ENCODE assay signal across 8 mouse cellular contexts in the genomic region with DNA sequence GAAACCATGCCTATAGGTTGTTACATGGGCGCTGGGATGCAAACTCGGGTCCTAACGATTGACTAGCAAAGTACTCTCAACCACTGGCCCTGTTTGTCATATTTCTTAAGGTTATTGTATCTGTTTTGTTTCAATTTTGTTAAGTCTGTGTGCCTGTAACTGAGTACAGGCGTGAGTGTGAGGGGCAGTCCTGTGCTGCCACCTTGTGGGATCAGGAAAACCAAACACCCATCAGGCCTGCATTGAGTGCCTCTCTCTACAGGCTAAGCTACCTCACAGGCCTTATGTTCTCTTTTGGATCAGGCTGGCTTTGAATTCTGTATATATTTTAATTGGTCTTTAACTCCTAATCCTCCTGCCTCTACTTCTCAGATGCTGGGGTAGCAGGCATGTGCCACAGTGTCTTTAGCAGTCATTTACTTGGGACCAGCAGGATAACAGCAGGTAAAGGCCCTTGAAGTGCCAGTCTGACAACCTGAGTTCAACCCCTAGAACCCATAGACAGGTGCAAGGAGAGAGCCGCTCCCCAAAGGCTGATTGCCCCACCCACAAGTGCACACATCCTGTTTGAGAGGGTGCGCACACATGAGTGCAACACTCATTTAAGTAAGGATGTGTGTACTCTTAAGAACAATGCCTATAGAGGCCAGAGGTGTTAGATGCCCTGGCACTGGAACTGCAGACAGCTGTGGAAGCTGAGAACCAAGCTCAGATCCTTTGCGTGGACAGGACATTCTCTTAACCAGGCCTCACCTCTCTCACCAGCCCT. TPM values are rescaled to one million over a fixed set of nuclear protein-coding genes. Genes with fewer than 3 reads are reported as not detected.
DNase-seq lines count a peak whose midpoint lies in the region; ATAC-seq and TF ChIP-seq lines count a peak whose summit lies in the region.

No protein-coding gene starts in this region.

- H3K9me3 ChIP-seq in midbrain, postnatal 0 days (ENCODE audit: low read length), result no peaks in the 10 kb centered on the region
- no peaks in the 10 kb centered on the region for H3K9me3 ChIP-seq in midbrain, embryonic 16.5 days (replicated peaks; ENCODE audit: control insufficient read depth, low read length, poor library complexity, severe bottlenecking)
- H3K9me3 ChIP-seq in forebrain, embryonic 12.5 days, result no peaks in the 10 kb centered on the region

- 88% methylated on average over 7 of the region's 7 CpGs for WGBS in midbrain, postnatal 0 days
- WGBS in midbrain, embryonic 16.5 days, result 86% methylated on average over 7 of the region's 7 CpGs
- WGBS in forebrain, embryonic 12.5 days, result 83% methylated on average over 7 of the region's 7 CpGs

- H3K4me1 ChIP-seq in midbrain, postnatal 0 days (ENCODE audit: insufficient read depth, low read length), result no peaks in the 10 kb centered on the region
- no peaks in the 10 kb centered on the region for H3K4me1 ChIP-seq in midbrain, embryonic 16.5 days (ENCODE audit: control insufficient read depth, insufficient read depth, low read length)
- H3K4me1 ChIP-seq in forebrain, embryonic 12.5 days, result no peaks in the 10 kb centered on the region

- H3K4me2 ChIP-seq in midbrain, postnatal 0 days (ENCODE audit: low read depth, low read length, poor library complexity, severe bottlenecking), result no peak overlapping the region
- no peak overlapping the region for H3K4me2 ChIP-seq in midbrain, embryonic 16.5 days (ENCODE audit: low read length)
- no peak overlapping the region for H3K4me2 ChIP-seq in forebrain, embryonic 12.5 days

- no peak for ATAC-seq in midbrain, postnatal 0 days (ENCODE audit: low FRiP score)
- ATAC-seq in midbrain, embryonic 16.5 days, result no peak
- no peak for ATAC-seq in forebrain, embryonic 12.5 days (ENCODE audit: low FRiP score)

- H3K9ac ChIP-seq in midbrain, postnatal 0 days (replicated peaks; ENCODE audit: low read length, poor library complexity, severe bottlenecking), result no peak overlapping the region
- no peak overlapping the region for H3K9ac ChIP-seq in midbrain, embryonic 16.5 days (ENCODE audit: low read depth, low read length)
- H3K9ac ChIP-seq in forebrain, embryonic 12.5 days, result no peak overlapping the region

- no peak overlapping the region for H3K4me3 ChIP-seq in midbrain, postnatal 0 days (ENCODE audit: low read depth, low read length)
- no peak overlapping the region for H3K4me3 ChIP-seq in midbrain, embryonic 16.5 days (ENCODE audit: low read depth, low read length)
- no peak overlapping the region for H3K4me3 ChIP-seq in forebrain, embryonic 12.5 days (replicated peaks)

- no peak overlapping the region for H3K27ac ChIP-seq in midbrain, postnatal 0 days (ENCODE audit: low read depth, low read length)
- H3K27ac ChIP-seq in midbrain, embryonic 16.5 days (ENCODE audit: low read length), result no peak overlapping the region
- no peak overlapping the region for H3K27ac ChIP-seq in forebrain, embryonic 12.5 days

- peak; percentile 8 for DNase-seq in cerebellum, adult 9-10 months
- no peak for DNase-seq in cerebellum, adult 11-12 months
- DNase-seq in midbrain, postnatal 0 days (ENCODE audit: low spot score), result no peak
- DNase-seq in c-Kit-negative CD71-positive TER-119-positive erythroid progenitor cells, embryonic 14.5 days (ENCODE audit: low read depth, low spot score), result peak; percentile 6
- DNase-seq in kidney, postnatal 36 days, result peak; percentile 26 to 61
- DNase-seq in naive thymus-derived CD4-positive, alpha-beta T cell, adult 2 months (ENCODE audit: low read depth), result peak; percentile 66

- no peaks in the 10 kb centered on the region for H3K27me3 ChIP-seq in midbrain, postnatal 0 days (ENCODE audit: insufficient read depth, low read length)
- H3K27me3 ChIP-seq in midbrain, embryonic 16.5 days (ENCODE audit: control insufficient read depth, insufficient read depth, low read depth, low read length), result no peaks in the 10 kb centered on the region
- H3K27me3 ChIP-seq in forebrain, embryonic 12.5 days, result no peaks in the 10 kb centered on the region

- TF ChIP-seq CTCF in midbrain, postnatal 0 days (IDR thresholded peaks at IDR 0.05), result peak; percentile 55

- peaks cover 31% of the 10 kb centered on the region for H3K36me3 ChIP-seq in midbrain, postnatal 0 days (ENCODE audit: insufficient read depth, low read length)
- H3K36me3 ChIP-seq in midbrain, embryonic 16.5 days (ENCODE audit: control insufficient read depth, insufficient read depth, low read length), result peaks cover 23% of the 10 kb centered on the region
- H3K36me3 ChIP-seq in forebrain, embryonic 12.5 days (replicated peaks), result peaks cover 62% of the 10 kb centered on the region

RNA-seq across cellular contexts. Expression of gene Eya3, which starts 38.2 kb away (rescaled TPM):
- total RNA-seq in midbrain, postnatal 0 days (2014; rRNA removed), result 15.7 and 25.8 TPM in 2 replicates
- 4.5 and 5.1 TPM in 2 replicates for polyA plus RNA-seq in midbrain, postnatal 0 days (2015; fragmentation: Nextera tagmentation; extraction: Ambion mirVana)
- polyA plus RNA-seq in midbrain, embryonic 16.5 days (2015; fragmentation: Nextera tagmentation; extraction: Ambion mirVana), result 11.2 and 15.0 TPM in 2 replicates
- polyA plus RNA-seq in forebrain, embryonic 12.5 days (2016; fragmentation: Nextera tagmentation; extraction: Ambion mirVana), result 25.5 and 28.4 TPM in 2 replicates

RNA-seq across cellular contexts. Expression of gene Xkr8, which starts 55.4 kb away (rescaled TPM):
- total RNA-seq in midbrain, postnatal 0 days (2014; rRNA removed), result 6.2 and 7.1 TPM in 2 replicates
- 6.4 and 6.9 TPM in 2 replicates for polyA plus RNA-seq in midbrain, postnatal 0 days (2015; fragmentation: Nextera tagmentation; extraction: Ambion mirVana)
- polyA plus RNA-seq in midbrain, embryonic 16.5 days (2015; fragmentation: Nextera tagmentation; extraction: Ambion mirVana), result 4.8 and 7.1 TPM in 2 replicates
- polyA plus RNA-seq in forebrain, embryonic 12.5 days (2016; fragmentation: Nextera tagmentation; extraction: Ambion mirVana), result 4.0 and 5.4 TPM in 2 replicates

Comparison
In these comparisons a context has a peak if more than half of its experiments do, and no peak if none do; other contexts are left out.
1. DNase-seq: peak in cerebellum, adult 9-10 months (single experiment), c-Kit-negative CD71-positive TER-119-positive erythroid progenitor cells, embryonic 14.5 days (single experiment), kidney, postnatal 36 days (2 of 2) and naive thymus-derived CD4-positive, alpha-beta T cell, adult 2 months (single experiment); none in cerebellum, adult 11-12 months (single experiment) and midbrain, postnatal 0 days (single experiment).